Mouse (Mus musculus) layer of hippocampus, adult 6 months (tissue): ENCODE measurements around the gene Usp31. TPM values are rescaled to one million over a fixed set of nuclear protein-coding genes. Genes with fewer than 3 reads are reported as not detected.

ENCODE experiments used
- long read RNA-seq, 2 experiments: library from polyadenylated mRNA; unstranded; transcript quantifications; one replicate each; pipeline ENCODE4 v2.0.0; 2019 to 2020
- polyA plus RNA-seq: library from polyadenylated mRNA; unstranded; fragments of <200 nt; fragmentation: Nextera tagmentation; gene quantifications from 2 replicates; pipeline ENCODE4 v1.2.3, GENCODE M21; 2021

Gene Usp31
- polyA plus RNA-seq, result 3.6 and 3.8 TPM in 2 replicates
- long read RNA-seq, experiment 1, partial matches to known transcripts, result 0 of 19 reads
- long read RNA-seq, experiment 1, other reads (novel, unspliced or antisense), result 19 of 19 reads
- long read RNA-seq, experiment 2, partial matches to known transcripts, result 1 of 42 reads
- long read RNA-seq, experiment 2, other reads (novel, unspliced or antisense), result 41 of 42 reads

GRCm38 (mm10) chr7:121707073-121707667 lies at the start of gene Usp31:
Gene Usp31 (minus strand): TSS chr7:121707253.

GRCm38 (mm10) chr7:121734171-121734831 lies 27.2 kb upstream of the Usp31 start, which contains the start of gene Scnn1g:
Gene Scnn1g (plus strand): TSS chr7:121734479.

Other genes starting within 250 kb of the Usp31 start
- gene Scnn1g, start 27.2 kb upstream of the Usp31 start, polyA plus RNA-seq, result 0.04 TPM in 1 of 2 replicates, not detected in the other
- 0.09 TPM in 1 of 2 replicates, not detected in the other for gene Scnn1b, start 157.8 kb upstream of the Usp31 start, polyA plus RNA-seq